Mouse (Mus musculus): Measurements from ENCODE around the gene Dcaf8. TPM values are rescaled to one million over a fixed set of nuclear protein-coding genes. Genes with fewer than 3 reads are reported as not detected.
A peak's percentile ranks its signal among the peaks of the same experiment; 100 is the strongest.

Gene Dcaf8
- polyA plus RNA-seq, 1 experiment from 2014 or later = 79.8 TPM

DNA sequence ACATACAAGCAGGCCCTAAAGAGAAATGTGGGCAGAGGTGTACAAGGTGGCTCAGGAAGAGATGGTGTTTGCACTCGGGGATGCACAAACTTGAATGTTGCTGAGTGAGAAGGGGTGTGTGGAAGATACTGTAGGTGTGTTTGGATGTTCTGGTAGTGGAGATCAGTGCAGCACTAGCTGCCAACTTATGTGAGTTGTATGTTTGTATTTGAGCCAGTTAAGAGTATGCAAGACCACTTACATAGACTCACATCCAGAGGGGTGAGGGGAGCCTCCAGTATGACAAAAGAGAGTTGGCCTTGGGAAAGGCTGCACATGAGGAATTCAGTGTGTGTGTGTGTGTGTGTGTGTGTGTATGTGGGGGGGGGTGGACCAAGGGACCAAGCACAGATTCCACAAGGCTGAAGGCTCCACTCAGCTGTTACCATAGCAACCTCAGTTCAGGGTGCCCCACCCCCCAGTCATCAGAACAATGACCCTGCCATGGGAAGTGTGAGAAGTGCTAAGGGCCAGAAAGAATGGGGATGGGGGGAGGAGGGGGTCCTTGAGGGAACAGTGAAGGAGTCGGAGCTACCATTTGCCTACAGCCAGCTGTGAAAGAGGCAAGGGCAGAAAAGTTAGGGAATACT lies 55.1 kb downstream of the Dcaf8 start:
- Histone ChIP-seq H3K27me3 (ENCODE audit: control insufficient read depth, insufficient read depth, low read length) (no peaks in the 10 kb centered on the region), H3K4me2 (ENCODE audit: low read length) (peak overlapping the region; percentile 81), H3K9ac (replicated peaks; ENCODE audit: low read length) (peak overlapping the region; percentile 46; the same call in 1 of the 2 replicates), H3K4me1 (ENCODE audit: control insufficient read depth, insufficient read depth, low read length) (peaks cover 68% of the 10 kb centered on the region), H3K9me3 (ENCODE audit: control insufficient read depth, low read length) (no peaks in the 10 kb centered on the region), H3K4me3 (replicated peaks; ENCODE audit: low read depth, low read length) (peak overlapping the region; percentile 80; the same call in 1 of the 2 replicates), H3K27ac (replicated peaks; ENCODE audit: low read depth, low read length) (peak overlapping the region; percentile 91), H3K36me3 (ENCODE audit: control insufficient read depth, insufficient read depth, low read length) (peaks cover 26% of the 10 kb centered on the region)
- ATAC-seq (ENCODE audit: low FRiP score, low TSS enrichment) (peak; percentile 22), DNase-seq (peak; percentile 84)
- 5% methylated on average over 2 of the region's 2 CpGs for WGBS

DNA sequence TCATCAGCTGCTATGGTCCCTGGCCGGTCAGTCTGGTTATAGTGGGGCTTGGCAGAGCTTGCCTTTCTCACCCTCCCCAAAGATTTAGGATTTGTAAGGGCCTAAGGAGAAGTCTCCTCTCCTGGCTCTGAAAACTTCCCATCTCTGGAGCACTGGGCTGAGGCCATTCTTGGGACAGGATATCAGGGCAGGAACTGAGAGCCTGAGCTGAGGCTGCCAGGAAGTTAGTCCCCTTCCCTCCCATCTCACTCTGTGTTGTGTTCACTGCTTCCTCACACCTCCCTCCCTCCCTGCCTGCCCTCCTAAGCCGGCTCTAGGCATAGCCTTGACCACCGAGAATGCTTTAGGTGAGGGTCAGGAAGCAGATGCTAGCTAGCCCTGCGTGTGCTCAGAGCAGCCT lies 55.7 kb downstream of the Dcaf8 start:
- H3K9me3 ChIP-seq (ENCODE audit: control insufficient read depth, low read length) = no peaks in the 10 kb centered on the region

DNA sequence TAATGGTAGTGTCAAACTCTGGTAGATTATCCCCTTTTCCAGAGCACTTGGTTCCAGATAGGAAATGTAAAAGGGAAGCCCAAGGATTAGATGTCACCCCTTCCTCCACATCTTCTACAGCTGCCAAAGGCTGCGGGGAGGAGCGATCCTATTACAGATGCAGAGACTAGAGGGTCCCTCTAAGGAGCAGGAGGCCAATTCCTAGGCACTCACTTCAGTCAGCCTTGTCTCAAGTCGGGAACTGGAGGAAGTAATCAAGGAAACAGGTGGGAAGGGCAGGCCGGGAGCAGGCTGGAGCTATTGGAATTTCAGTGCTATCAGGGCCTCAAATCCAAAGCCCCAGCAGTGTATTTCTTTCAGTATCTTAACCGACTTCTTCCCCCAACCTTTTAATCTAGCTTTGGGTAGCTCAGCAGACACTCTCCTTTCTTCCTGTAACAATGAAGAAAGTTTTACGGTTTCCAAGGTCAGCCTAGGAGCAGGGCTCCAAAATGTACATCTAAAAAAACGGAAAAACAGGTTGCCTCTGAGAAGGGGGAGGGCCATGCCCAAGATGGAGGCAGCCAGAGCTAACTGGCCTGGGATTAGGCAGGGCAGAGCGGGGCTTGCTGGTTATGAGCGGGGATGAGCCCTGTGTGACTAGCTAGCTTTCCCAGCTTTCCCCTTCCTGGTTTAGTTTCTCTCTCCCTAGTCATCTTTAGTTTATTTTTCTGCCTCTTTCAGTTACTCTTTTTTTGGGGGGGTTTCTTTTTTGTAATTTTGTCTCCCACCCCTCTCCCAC lies 56.3 kb downstream of the Dcaf8 start:
- no peaks in the 10 kb centered on the region for H3K27me3 ChIP-seq (ENCODE audit: control insufficient read depth, insufficient read depth, low read length)
- H3K9me3 ChIP-seq (ENCODE audit: control insufficient read depth, low read length) = no peaks in the 10 kb centered on the region
- H3K27ac ChIP-seq (replicated peaks; ENCODE audit: low read depth, low read length) = peak overlapping the region; percentile 91
- H3K36me3 ChIP-seq (ENCODE audit: control insufficient read depth, insufficient read depth, low read length) = peaks cover 13% of the 10 kb centered on the region
- peak overlapping the region; percentile 81 for H3K4me2 ChIP-seq (ENCODE audit: low read length)
- ATAC-seq (ENCODE audit: low FRiP score, low TSS enrichment) (no peak), DNase-seq (peak; percentile 37)
- peak overlapping the region; percentile 98; the same call in 1 of the 2 replicates for H3K9ac ChIP-seq (replicated peaks; ENCODE audit: low read length)
- H3K4me1 ChIP-seq (ENCODE audit: control insufficient read depth, insufficient read depth, low read length) = peaks cover 68% of the 10 kb centered on the region
- peak overlapping the region; percentile 80 for H3K4me3 ChIP-seq (replicated peaks; ENCODE audit: low read depth, low read length)
- WGBS = 2% methylated on average over 9 of the region's 9 CpGs

More for the DNA sequence above, 55.7 kb downstream of the Dcaf8 start:
- H3K4me2 ChIP-seq (ENCODE audit: low read length) = peak overlapping the region; percentile 81
- 0% methylated on average over 4 of the region's 4 CpGs for WGBS
- H3K36me3 ChIP-seq (ENCODE audit: control insufficient read depth, insufficient read depth, low read length) = peaks cover 20% of the 10 kb centered on the region
- H3K27me3 ChIP-seq (ENCODE audit: control insufficient read depth, insufficient read depth, low read length) = no peaks in the 10 kb centered on the region
- DNase-seq (peak; percentile 29), ATAC-seq (ENCODE audit: low FRiP score, low TSS enrichment) (no peak)
- peak overlapping the region; percentile 91 for H3K27ac ChIP-seq (replicated peaks; ENCODE audit: low read depth, low read length)
- H3K4me3 ChIP-seq (replicated peaks; ENCODE audit: low read depth, low read length) = peak overlapping the region; percentile 80
- H3K9ac ChIP-seq (replicated peaks; ENCODE audit: low read length) = peak overlapping the region; percentile 98; the same call in 1 of the 2 replicates
- H3K4me1 ChIP-seq (ENCODE audit: control insufficient read depth, insufficient read depth, low read length) = peaks cover 68% of the 10 kb centered on the region

DNA sequence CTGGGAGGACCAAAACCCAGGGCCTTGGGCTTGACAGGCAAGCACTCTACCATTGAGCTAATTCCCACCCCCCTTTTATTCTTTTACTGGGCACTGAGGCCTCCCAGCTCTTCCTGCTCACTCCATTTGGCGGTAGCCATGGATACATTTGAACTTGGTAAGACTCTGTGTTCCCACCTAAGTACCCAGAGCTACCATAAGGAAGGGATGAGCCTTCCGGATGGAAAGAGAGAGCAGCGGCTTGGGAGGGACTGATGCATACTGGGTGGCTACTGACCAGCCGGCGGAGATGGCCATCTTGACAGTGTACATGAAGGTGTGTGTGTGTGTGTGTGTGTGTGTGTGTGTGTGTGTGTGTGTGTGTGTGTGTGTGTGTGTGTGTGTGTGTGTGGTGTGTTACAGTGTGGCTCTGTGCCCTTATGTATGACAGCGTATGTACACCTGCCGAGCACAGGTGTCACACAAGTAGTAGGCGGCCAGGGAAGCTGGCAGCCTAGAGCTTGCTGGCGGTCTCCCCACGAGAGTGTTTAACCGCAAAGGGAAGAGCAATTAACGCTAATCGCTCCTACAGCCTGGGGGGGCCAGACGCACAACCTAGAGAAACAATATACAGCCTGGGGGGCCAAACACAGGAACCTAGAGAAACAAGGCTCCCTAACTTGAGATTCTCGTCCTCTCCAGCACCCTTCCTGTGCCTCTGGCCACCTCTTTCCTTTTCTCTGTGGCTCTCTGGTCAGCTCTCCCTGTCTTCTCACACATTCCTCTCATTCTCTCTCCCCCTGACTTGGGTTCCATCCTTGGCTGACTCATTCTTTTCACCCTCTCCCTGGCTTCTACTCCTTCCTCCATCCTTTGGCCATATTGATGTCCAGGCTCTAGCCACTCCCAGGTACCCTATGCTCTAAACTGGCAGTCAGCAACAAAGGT lies 57.2 kb downstream of the Dcaf8 start:
- H3K4me1 ChIP-seq (ENCODE audit: control insufficient read depth, insufficient read depth, low read length) = peaks cover 65% of the 10 kb centered on the region
- no peaks in the 10 kb centered on the region for H3K9me3 ChIP-seq (ENCODE audit: control insufficient read depth, low read length)
- H3K36me3 ChIP-seq (ENCODE audit: control insufficient read depth, insufficient read depth, low read length) = peaks cover 5% of the 10 kb centered on the region
- H3K27ac ChIP-seq (replicated peaks; ENCODE audit: low read depth, low read length) = peak overlapping the region; percentile 91
- 6% methylated on average over 15 of the region's 15 CpGs for WGBS
- peak overlapping the region; percentile 80 for H3K4me3 ChIP-seq (replicated peaks; ENCODE audit: low read depth, low read length)
- peak overlapping the region; percentile 81 for H3K4me2 ChIP-seq (ENCODE audit: low read length)
- ATAC-seq (ENCODE audit: low FRiP score, low TSS enrichment) (no peak), DNase-seq (peak; percentile 60)
- no peaks in the 10 kb centered on the region for H3K27me3 ChIP-seq (ENCODE audit: control insufficient read depth, insufficient read depth, low read length)
- peak overlapping the region; percentile 98 for H3K9ac ChIP-seq (replicated peaks; ENCODE audit: low read length)

- DNase-seq (peak; percentile 35), ATAC-seq (ENCODE audit: low FRiP score, low TSS enrichment) (no peak)
- 1% methylated on average over 3 of the region's 3 CpGs for WGBS
- Histone ChIP-seq H3K36me3 (ENCODE audit: control insufficient read depth, insufficient read depth, low read length) (no peaks in the 10 kb centered on the region), H3K9ac (replicated peaks; ENCODE audit: low read length) (peak overlapping the region; percentile 98), H3K9me3 (ENCODE audit: control insufficient read depth, low read length) (no peaks in the 10 kb centered on the region), H3K4me2 (ENCODE audit: low read length) (peak overlapping the region; percentile 81), H3K27me3 (ENCODE audit: control insufficient read depth, insufficient read depth, low read length) (no peaks in the 10 kb centered on the region), H3K4me1 (ENCODE audit: control insufficient read depth, insufficient read depth, low read length) (peaks cover 59% of the 10 kb centered on the region), H3K27ac (replicated peaks; ENCODE audit: low read depth, low read length) (peak overlapping the region; percentile 91), H3K4me3 (replicated peaks; ENCODE audit: low read depth, low read length) (peak overlapping the region; percentile 80)
Observed at GRCm38 (mm10) chr1:172205741-172206087, 57.8 kb downstream of the Dcaf8 start.

GRCm38 (mm10) chr1:172206141-172206917 lies 58.4 kb downstream of the Dcaf8 start, which contains the start of gene Pea15a:
TSS of gene Pea15a (minus strand) at chr1:172206804.
- Histone ChIP-seq H3K4me3 (replicated peaks; ENCODE audit: low read depth, low read length) (peak within 1 kb of the TSS; percentile 80), H3K27ac (replicated peaks; ENCODE audit: low read depth, low read length) (peak within 1 kb of the TSS; percentile 91), H3K9me3 (ENCODE audit: control insufficient read depth, low read length) (no peaks in the 10 kb centered on the region), H3K36me3 (ENCODE audit: control insufficient read depth, insufficient read depth, low read length) (no peaks in the 10 kb centered on the region), H3K27me3 (ENCODE audit: control insufficient read depth, insufficient read depth, low read length) (no peaks in the 10 kb centered on the region), H3K4me2 (ENCODE audit: low read length) (peak within 1 kb of the TSS; percentile 81), H3K4me1 (ENCODE audit: control insufficient read depth, insufficient read depth, low read length) (peaks cover 53% of the 10 kb centered on the region), H3K9ac (replicated peaks; ENCODE audit: low read length) (peak within 1 kb of the TSS; percentile 98)
- DNase-seq = peak; percentile 88
- under 1% methylated on average over 39 of the region's 40 CpGs for WGBS
- ATAC-seq (ENCODE audit: low FRiP score, low TSS enrichment) = peak; percentile 79

DNA sequence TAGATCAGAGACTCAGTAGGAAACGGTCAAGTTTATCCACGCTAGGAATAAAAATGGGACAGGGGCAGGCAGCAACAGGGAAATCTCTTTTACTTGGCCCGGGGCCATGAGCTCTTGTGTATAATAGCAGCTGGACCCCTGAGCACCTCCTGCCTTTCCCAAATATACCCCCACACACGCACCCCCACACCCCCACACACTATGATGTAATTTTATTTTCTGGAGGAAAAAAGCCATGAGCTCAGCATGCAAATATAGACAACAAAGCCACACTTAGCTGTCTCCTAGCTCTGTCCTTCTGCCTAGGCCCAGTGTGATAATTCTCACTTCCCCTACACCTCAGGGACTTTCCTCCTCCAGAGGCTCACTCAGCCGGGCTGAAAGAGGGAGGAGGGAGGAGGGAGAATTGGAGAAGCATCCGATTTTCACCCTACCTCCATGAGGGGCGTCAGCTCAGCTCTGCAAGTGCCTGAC lies 59.3 kb downstream of the Dcaf8 start:
- WGBS = 5% methylated on average over 7 of the region's 7 CpGs
- Histone ChIP-seq H3K4me2 (ENCODE audit: low read length) (peak overlapping the region; percentile 81), H3K27ac (replicated peaks; ENCODE audit: low read depth, low read length) (peak overlapping the region; percentile 91), H3K27me3 (ENCODE audit: control insufficient read depth, insufficient read depth, low read length) (no peaks in the 10 kb centered on the region), H3K4me3 (replicated peaks; ENCODE audit: low read depth, low read length) (peak overlapping the region; percentile 80), H3K36me3 (ENCODE audit: control insufficient read depth, insufficient read depth, low read length) (no peaks in the 10 kb centered on the region), H3K4me1 (ENCODE audit: control insufficient read depth, insufficient read depth, low read length) (peaks cover 45% of the 10 kb centered on the region), H3K9ac (replicated peaks; ENCODE audit: low read length) (peak overlapping the region; percentile 98), H3K9me3 (ENCODE audit: control insufficient read depth, low read length) (no peaks in the 10 kb centered on the region)
- 0 out of 2 replicates have a peak, but pooled peaks have one; percentile 0 for ATAC-seq (ENCODE audit: low FRiP score, low TSS enrichment)
- DNase-seq = peak; percentile 69

All from midbrain, embryonic 14.5 days (tissue).